Mouse (Mus musculus): ENCODE data around the gene Prrc2b. TPM values are rescaled to one million over a fixed set of nuclear protein-coding genes. Genes with fewer than 3 reads are reported as not detected.

The Prrc2b gene
- 28.9 and 41.1 TPM in 2 replicates for polyA plus RNA-seq (2021; fragmentation: Nextera tagmentation)
- long read RNA-seq, experiment 1, partial matches to known transcripts, result 26 of 104 reads
- long read RNA-seq, experiment 1, other reads (novel, unspliced or antisense), result 78 of 104 reads
- long read RNA-seq, experiment 2, partial matches to known transcripts, result 7 of 69 reads
- long read RNA-seq, experiment 2, other reads (novel, unspliced or antisense), result 62 of 69 reads

DNA sequence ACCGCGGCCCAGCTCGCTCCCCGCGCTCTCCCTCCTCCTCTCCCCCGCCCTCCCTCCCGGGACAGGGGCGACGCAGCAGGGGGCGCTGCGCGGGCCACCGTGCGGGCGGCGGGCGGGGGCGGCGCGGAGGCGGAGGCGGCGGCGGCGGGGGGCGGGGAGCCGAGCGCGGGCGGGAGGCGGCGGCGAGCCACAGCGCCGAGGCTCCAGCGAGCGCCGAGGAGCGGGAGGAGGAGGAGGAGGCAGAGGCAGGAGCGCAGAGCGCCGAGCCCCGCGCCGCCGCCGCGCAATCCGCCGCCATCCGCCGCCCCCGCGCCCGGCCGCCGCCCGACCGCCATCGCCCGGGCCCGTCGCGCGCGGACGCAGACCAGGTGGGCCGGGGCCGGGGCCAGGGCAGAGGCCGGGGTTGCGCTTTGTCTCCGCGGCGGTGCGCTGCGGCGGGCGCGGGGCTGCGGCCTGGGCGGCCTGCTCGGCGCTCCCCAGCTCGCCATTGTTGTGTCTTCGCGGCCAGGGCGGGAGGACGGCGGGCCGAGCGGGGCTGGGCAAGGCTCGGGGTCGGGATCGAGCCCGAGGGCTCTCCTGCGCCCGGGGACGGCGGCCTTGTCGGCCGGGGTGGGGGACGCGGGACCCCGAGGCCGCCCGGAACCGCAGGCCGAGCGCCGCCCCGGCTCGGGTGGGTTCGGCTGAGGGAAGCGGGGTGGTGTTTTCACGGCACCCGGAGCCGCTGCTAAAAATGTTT, at the start of gene Prrc2b:
TSS of gene Prrc2b (plus strand) at position 159 of the 736 bp plus-strand sequence.

DNA sequence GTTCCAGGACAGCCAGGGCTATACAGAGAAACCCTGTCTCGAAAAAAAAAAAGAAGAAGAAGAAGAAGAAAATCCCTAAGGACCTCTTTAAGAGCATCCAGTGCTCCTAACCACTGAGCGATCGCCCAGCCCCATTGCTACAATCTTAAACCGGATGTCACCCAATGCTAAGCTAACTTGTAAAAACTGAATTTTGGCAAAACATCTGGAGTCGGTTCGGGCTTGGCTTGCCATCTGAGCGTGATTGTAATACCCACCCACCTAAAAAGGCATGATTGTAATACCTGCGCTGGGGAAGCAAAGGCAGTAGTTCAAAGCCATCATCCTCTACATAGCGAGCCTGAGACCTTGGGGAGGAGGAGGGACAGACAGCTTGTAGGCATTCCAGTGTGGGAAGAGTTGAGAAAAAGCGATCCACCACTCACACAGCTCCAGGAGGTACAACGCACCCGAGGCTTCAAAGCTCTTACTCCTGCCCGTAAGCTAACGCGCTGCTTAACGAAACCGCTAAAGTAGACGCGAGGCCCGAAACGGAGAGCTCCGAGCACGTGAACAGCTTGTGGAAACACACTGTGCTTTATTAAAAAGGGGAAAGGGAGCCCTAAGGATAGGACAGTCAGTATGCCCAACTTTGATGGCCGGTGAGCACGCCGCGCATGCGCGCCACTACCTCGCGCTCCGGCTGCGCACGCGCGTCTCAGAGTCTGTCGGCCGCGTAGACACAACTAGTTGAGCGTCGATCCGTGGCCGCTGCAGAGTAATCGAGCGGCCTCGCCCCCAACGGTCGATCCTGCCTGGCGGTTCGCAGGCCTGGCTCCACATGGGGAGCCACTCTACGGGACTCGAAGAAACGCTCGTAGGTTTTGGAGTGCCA, 85.2 kb downstream of the Prrc2b start, which contains the start of gene Pomt1:
TSS of gene Pomt1 (plus strand) at position 705 of the 874 bp plus-strand sequence.

DNA sequence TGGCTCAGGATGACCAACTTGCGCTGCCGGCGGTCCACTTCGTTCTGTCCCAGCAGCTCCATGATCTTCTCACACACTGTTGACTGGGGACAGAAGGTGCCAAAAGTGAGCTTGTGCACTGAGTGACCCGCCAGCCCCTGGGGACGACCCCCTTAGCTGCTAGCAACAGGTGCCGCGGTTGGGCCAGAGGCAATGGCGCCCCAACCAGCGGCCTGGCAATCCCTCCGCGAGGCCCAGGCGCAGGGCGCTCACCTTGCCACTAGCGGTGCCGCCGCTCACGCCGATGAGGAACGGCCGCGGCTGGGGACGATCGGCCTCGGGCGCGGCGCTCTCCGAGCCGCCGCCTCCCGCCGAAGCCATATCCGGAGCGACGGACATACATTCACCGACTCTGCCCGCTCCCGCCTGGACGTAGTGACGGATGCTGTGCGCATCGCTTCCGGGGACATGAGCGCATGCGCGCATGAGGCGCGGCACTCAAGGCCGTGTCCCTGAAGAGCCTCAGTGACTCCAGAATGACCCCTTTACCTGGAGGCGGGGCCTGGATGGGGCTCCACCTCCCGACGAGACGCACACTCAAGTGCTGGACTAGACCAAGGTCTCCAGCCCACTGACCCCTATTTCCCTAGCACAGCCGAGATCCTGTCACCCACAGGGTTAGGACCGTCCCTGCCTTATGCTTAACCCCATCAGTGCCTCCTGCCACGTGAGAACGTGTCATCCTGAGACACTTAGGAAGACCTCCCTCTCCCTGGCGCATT, 109.0 kb downstream of the Prrc2b start, which contains the start of gene Uck1:
TSS of gene Uck1 (minus strand) at position 503 of the 761 bp plus-strand sequence.

Other genes starting within 250 kb of the Prrc2b start
- gene Aif1l, start 200.9 kb upstream of the Prrc2b start, polyA plus RNA-seq (2021; fragmentation: Nextera tagmentation), result 9.1 and 9.6 TPM in 2 replicates
- 23.6 and 24.2 TPM in 2 replicates for gene Nup214, start 176.6 kb upstream of the Prrc2b start, polyA plus RNA-seq (2021; fragmentation: Nextera tagmentation)
- 0.61 and 1.9 TPM in 2 replicates for gene Fam78a, start 66.2 kb upstream of the Prrc2b start, polyA plus RNA-seq (2021; fragmentation: Nextera tagmentation)
- gene Plpp7, start 55.6 kb upstream of the Prrc2b start, polyA plus RNA-seq (2021; fragmentation: Nextera tagmentation), result 38.6 and 46.8 TPM in 2 replicates
- gene Pomt1, start 85.5 kb downstream of the Prrc2b start, polyA plus RNA-seq (2021; fragmentation: Nextera tagmentation), result 7.7 and 8.6 TPM in 2 replicates
- 29.9 and 37.2 TPM in 2 replicates for gene Uck1, start 109.1 kb downstream of the Prrc2b start, polyA plus RNA-seq (2021; fragmentation: Nextera tagmentation)
- gene Golga2, start 136.3 kb downstream of the Prrc2b start, polyA plus RNA-seq (2021; fragmentation: Nextera tagmentation), result 22.9 and 25.4 TPM in 2 replicates
- 187 and 257 TPM in 2 replicates for gene Swi5, start 137.0 kb downstream of the Prrc2b start, polyA plus RNA-seq (2021; fragmentation: Nextera tagmentation)
- 18.2 and 22.3 TPM in 2 replicates for gene Ciz1, start 201.2 kb downstream of the Prrc2b start, polyA plus RNA-seq (2021; fragmentation: Nextera tagmentation)
- 192 and 259 TPM in 2 replicates for gene Dnm1, start 202.3 kb downstream of the Prrc2b start, polyA plus RNA-seq (2021; fragmentation: Nextera tagmentation)
- gene 1110008P14Rik, start 230.9 kb downstream of the Prrc2b start, polyA plus RNA-seq (2021; fragmentation: Nextera tagmentation), result 1,229 and 1,329 TPM in 2 replicates
- gene Lcn2, start 237.2 kb downstream of the Prrc2b start, polyA plus RNA-seq (2021; fragmentation: Nextera tagmentation), result 0.48 TPM in 1 of 2 replicates, not detected in the other
- 16.4 and 56.6 TPM in 2 replicates for gene Ptges2, start 244.8 kb downstream of the Prrc2b start, polyA plus RNA-seq (2021; fragmentation: Nextera tagmentation)

All from left cerebral cortex, adult 6 months (tissue).